Mouse (Mus musculus) T-cell, adult 2 months (primary cell): ENCODE data around the gene Qtrt2.

ENCODE experiments used
- DNase-seq: peaks from one replicate; pipeline ENCODE4 v3.0.0; 2022; ENCODE audit warnings: low spot score

The Qtrt2 gene

GRCm38 (mm10) chr16:43816321-43816720 is 110.3 kb downstream of the Qtrt2 start:
- DNase-seq, result no peak

GRCm38 (mm10) chr16:43814644-43815043 is 112.0 kb downstream of the Qtrt2 start:
- no peak for DNase-seq
